Mouse (Mus musculus): Measurements from ENCODE around the gene Olfr1368.
"Not testable (repeated sequence)": the region's sequence is repeated elsewhere in the genome, so short reads cannot be mapped to it uniquely, and the experiment has no call there.

Gene Olfr1368

GRCm38 (mm10) chr13:21167910-21168300 is 22.2 kb upstream of the Olfr1368 start:
- DNase-seq (ENCODE audit: low spot score in 2 of 2) = no peak

GRCm38 (mm10) chr13:21166936-21167909 is 21.6 kb upstream of the Olfr1368 start:
- peak; percentile 86 to 89 for DNase-seq (ENCODE audit: low spot score in 2 of 2)

DNA sequence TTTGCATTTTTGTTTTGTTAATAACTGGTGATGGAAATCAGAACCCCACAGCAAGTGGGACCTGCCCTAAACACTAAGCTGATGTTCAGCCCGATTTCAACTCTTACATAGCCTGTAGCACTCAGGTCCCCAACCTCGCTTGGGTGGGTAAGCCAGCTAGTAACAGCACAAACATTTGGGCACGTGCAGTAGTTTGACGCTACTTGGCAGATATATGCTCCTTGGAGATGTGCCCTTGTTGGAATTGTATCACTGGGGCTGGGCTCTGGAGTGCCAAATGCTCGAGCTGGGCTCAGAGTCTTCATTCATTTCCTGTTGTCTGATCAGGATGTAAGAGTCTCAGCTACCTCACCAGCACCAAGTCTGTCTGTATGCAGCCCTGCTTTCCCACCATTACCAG is 16.9 kb upstream of the Olfr1368 start:
- DNase-seq (ENCODE audit: low spot score in 2 of 2) = peak in 1 of 2 experiments; percentile 32

GRCm38 (mm10) chr13:21161591-21161990 is 15.9 kb upstream of the Olfr1368 start:
- no peak for DNase-seq (ENCODE audit: low spot score in 2 of 2)

DNA sequence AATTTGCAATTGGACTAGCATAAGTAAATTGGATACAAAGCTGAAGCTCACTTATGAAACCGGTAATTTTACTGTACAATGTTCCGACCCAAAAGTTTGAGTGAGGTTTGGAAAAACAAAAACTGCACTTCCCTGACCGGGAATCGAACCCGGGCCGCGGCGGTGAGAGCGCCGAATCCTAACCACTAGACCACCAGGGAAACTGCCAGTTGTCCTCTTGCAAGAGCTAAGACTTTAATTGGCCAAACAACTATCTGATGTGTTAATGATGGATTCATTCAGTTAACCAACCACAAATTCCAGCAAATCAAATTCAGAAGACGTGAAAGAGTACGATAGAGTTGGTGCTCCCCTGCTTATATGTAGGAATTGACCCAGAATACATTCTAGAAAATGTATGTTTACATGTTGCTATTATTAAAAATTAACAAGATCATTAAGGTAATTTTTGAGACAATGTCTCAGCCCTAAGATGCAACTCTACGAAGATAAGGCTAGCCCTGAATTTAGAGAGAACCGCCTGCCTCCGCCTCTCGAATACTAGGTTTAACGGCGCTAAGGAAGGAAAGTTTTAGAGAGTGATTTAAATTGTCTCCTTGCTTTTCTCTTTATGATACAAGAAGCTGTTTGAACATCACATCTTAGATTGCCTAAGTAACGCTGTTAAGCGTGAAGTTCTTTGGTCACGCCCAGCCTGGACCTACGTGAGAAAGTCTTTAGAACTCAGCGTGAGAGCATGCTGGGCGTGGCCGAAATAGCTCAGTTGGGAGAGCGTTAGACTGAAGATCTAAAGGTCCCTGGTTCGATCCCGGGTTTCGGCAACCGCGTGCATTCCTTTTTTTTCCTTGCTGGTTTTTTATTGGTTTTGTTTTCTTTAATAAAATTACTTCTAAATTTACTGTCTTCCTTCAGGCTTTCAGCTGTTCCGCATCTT is 15.3 kb upstream of the Olfr1368 start:
- DNase-seq (ENCODE audit: low spot score in 2 of 2) = peak; percentile 90 to 91

- no peak for DNase-seq (ENCODE audit: low spot score in 2 of 2)
Observed at GRCm38 (mm10) chr13:21160041-21160511, 14.4 kb upstream of the Olfr1368 start.

GRCm38 (mm10) chr13:21159475-21159819 is 13.8 kb upstream of the Olfr1368 start:
- peak in 1 of 2 experiments; percentile 36 for DNase-seq (ENCODE audit: low spot score in 2 of 2)

DNA sequence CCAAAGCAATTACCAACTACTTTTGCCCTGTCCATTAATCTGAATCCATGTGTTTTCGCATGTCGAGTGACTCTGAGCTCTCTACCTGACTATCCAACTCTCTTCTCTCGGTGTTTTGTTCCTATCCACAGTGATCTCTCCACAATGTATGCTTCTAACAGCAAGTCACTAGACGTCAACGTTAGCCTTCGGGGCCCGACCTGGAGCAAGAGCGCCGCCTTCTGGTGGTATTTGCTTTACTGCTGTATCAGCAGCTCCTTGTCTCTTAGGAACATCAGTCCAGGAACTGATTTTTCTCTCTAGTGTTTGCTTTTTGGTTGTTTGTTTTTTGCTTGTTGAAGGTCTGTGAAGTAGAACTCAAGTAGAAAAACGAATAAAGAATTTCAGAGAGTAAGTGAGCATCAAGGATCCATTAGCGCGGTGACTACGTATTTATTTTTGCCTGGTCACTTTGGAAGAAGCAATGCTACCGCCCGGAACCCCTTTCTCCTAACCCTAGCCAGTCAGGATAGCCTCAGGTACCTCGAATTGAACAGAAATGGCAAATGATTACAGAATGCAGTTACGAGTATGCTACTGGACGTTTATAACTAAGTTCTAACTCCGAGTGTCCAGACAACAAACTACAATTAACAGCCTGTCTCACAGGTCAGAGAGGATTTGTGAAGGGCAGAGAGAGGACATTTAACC is 13.3 kb upstream of the Olfr1368 start:
- DNase-seq (ENCODE audit: low spot score in 2 of 2) = peak; percentile 83 to 91

GRCm38 (mm10) chr13:21158071-21158470 is 12.4 kb upstream of the Olfr1368 start:
- no peak for DNase-seq (ENCODE audit: low spot score in 2 of 2)

DNA sequence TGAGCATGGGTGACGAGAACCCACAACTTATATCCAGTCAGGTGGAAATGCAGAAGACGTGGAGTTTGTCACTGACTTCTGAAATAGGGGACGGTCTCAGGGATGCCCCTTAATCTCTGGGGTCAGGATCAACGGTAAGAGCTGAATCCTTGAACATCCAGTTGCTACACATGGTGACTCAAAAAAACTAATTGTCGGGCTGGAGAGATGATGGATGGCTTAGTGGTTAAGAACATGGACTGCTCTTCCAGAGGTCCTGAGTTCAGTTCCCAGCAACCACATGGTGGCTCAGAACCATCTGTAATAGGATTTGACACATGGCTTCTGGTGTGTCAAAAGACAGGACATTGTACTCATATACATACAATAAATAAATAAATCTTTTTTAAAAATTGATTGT is 10.2 kb upstream of the Olfr1368 start:
- no peak for DNase-seq (ENCODE audit: low spot score in 2 of 2)

GRCm38 (mm10) chr13:21142421-21142820 is 3.2 kb downstream of the Olfr1368 start:
- no peak for DNase-seq (ENCODE audit: low spot score in 2 of 2)

DNA sequence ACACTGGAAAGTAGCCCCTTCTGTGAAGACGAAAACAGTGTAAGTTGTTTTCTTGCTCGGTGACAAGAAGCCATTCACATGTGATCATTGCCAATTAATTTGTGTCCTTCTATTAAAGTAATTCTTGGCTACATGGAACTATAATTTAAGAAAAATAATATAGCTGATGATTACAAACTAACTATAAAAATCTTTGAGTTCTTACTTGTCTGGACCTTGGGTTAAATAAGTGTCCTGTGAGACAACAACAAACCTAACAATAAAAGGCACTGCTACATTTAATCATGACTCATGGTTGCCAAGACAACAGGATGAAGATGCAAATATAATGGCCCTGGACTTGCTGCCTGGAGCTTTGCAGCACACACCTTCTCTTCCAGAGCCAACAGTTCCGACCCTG is 16.3 kb downstream of the Olfr1368 start, which contains the start of gene Olfr263:
Gene Olfr263, plus strand, starts transcription at position 301 of the 400 bp plus-strand sequence.
- DNase-seq (ENCODE audit: low spot score in 2 of 2) = not testable (repeated sequence)

- no peak for DNase-seq (ENCODE audit: low spot score in 2 of 2)
Observed at GRCm38 (mm10) chr13:21114121-21114520, 31.5 kb downstream of the Olfr1368 start.

DNA sequence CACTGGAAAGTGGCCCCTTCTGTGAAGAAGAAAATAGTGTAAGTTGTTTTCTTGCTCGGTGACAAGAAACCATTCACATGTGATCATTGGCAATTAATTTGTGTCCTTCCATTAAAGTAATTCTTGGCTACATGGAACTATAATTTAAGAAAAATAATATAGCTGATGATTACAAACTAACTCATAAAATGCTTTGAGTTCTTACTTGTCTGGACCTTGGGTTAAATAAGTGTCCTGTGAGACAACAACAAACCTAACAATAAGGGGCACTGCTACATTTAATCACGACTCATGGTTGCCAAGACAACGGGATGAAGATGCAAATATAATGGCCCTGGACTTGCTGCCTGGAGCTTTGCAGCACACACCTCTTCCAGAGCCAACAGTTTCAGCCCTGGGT is 34.5 kb downstream of the Olfr1368 start, which contains the start of gene Olfr1369-ps1:
Gene Olfr1369-ps1, plus strand, starts transcription at position 301 of the 400 bp plus-strand sequence.
- DNase-seq (ENCODE audit: low spot score in 2 of 2) = not testable (repeated sequence)

- DNase-seq (ENCODE audit: low spot score in 2 of 2) = no peak
Observed at GRCm38 (mm10) chr13:21110441-21110840, 35.2 kb downstream of the Olfr1368 start.

- DNase-seq (ENCODE audit: low spot score in 2 of 2) = no peak
Observed at GRCm38 (mm10) chr13:21109759-21110158, 35.9 kb downstream of the Olfr1368 start.

Data from right cerebral cortex, postnatal 10 days (tissue).